Mouse (Mus musculus) MEL (cell line): ENCODE results near the gene Rgmb. TPM values are rescaled to one million over a fixed set of nuclear protein-coding genes. Genes with fewer than 3 reads are reported as not detected.

Experiments used
- DNase-seq: peaks from one replicate; pipeline ENCODE4 v3.0.0; 2011; ENCODE audit warnings: low read depth, low spot score
- H3K27ac ChIP-seq: 2 replicates; pipeline ENCODE4 v1.5.1; 2012; ENCODE audit warnings: low read depth, mild to moderate bottlenecking, control low read depth, low read length, moderate library complexity; ENCODE audit not compliant: control insufficient read depth
- H3K27me3 ChIP-seq, 2 experiments: fragments of 150-350 bp in 1 of 2; sonication (generic) in 1 of 2; 2 replicates each; pipeline ENCODE4 v1.6.1; 2012; ENCODE audit warnings: low read length in 2 of 2, mild to moderate bottlenecking in 2 of 2, improper control_type of control experiment in 1 of 2, moderate library complexity in 1 of 2; ENCODE audit not compliant: insufficient read depth in 2 of 2, control insufficient read depth in 1 of 2
- H3K36me3 ChIP-seq, 2 experiments: 2 replicates each; pipeline ENCODE4 v1.6.1; 2012 to 2014; ENCODE audit warnings: low read length in 2 of 2, improper control_type of control experiment in 1 of 2, inconsistent platforms in 1 of 2, mild to moderate bottlenecking in 1 of 2; ENCODE audit not compliant: insufficient read depth in 2 of 2, control insufficient read depth in 1 of 2
- H3K4me1 ChIP-seq, 2 experiments: fragments of 150-350 bp in 1 of 2; sonication (generic) in 1 of 2; 2 replicates each; pipeline ENCODE4 v1.6.1; 2012; ENCODE audit warnings: low read length in 2 of 2, improper control_type of control experiment in 1 of 2, mild to moderate bottlenecking in 1 of 2; ENCODE audit not compliant: insufficient read depth in 2 of 2, control insufficient read depth in 1 of 2
- H3K4me3 ChIP-seq, 2 experiments: fragments of 150-350 bp in 1 of 2; sonication (generic) in 1 of 2; 2 replicates each; pipeline ENCODE4 v1.5.1; 2012; ENCODE audit warnings: low read depth in 2 of 2, low read length in 2 of 2, mild to moderate bottlenecking in 2 of 2, moderate library complexity in 2 of 2, control low read depth in 1 of 2, improper control_type of control experiment in 1 of 2; ENCODE audit not compliant: control insufficient read depth in 1 of 2, insufficient read depth in 1 of 2
- H3K79me2 ChIP-seq: 2 replicates; pipeline ENCODE4 v1.6.1; 2012; ENCODE audit warnings: mild to moderate bottlenecking, low read length, moderate library complexity; ENCODE audit not compliant: control insufficient read depth, poor library complexity, insufficient read depth
- H3K9ac ChIP-seq: 2 replicates; pipeline ENCODE4 v1.6.1; 2012; ENCODE audit warnings: low read depth, mild to moderate bottlenecking, control low read depth, low read length, moderate library complexity; ENCODE audit not compliant: control insufficient read depth, poor library complexity, severe bottlenecking
- H3K9me3 ChIP-seq: fragments of 150-350 bp; sonication (generic); replicated peaks from 2 replicates; pipeline ENCODE4 v1.6.1; 2012; ENCODE audit warnings: mild to moderate bottlenecking, low read length, improper control_type of control experiment, moderate library complexity; ENCODE audit not compliant: insufficient read depth
- CHD1 ChIP-seq: IDR thresholded peaks from 2 replicates; pipeline ENCODE4 v1.6.1; 2012; ENCODE audit warnings: low read depth, mild to moderate bottlenecking, inconsistent platforms, low read length, improper control_type of control experiment
- CHD2 ChIP-seq: IDR thresholded peaks from 2 replicates; pipeline ENCODE4 v1.6.1; 2011; ENCODE audit warnings: low read length, improper control_type of control experiment
- CTCF ChIP-seq, 3 experiments: IDR thresholded peaks in 2 of 3; conservative IDR thresholded peaks in 1 of 3; 2 replicates each; pipeline ENCODE4 v1.5.1; 2011 to 2012; ENCODE audit warnings: low read length in 3 of 3, low read depth in 2 of 3, mild to moderate bottlenecking in 2 of 3, improper control_type of control experiment in 1 of 3, inconsistent platforms in 1 of 3, mixed read lengths in 1 of 3, moderate library complexity in 1 of 3; ENCODE audit not compliant: control insufficient read depth in 1 of 3, insufficient read depth in 1 of 3, poor library complexity in 1 of 3, severe bottlenecking in 1 of 3
- ELF1 ChIP-seq: IDR thresholded peaks from 2 replicates; pipeline ENCODE4 v1.6.1; 2014; ENCODE audit warnings: low read depth, mild to moderate bottlenecking, inconsistent platforms, low read length, improper control_type of control experiment, moderate library complexity
- EP300 ChIP-seq, 2 experiments: IDR thresholded peaks; 2 replicates each; pipeline ENCODE4 v1.6.1; 2011; ENCODE audit warnings: improper control_type of control experiment in 2 of 2, low read length in 2 of 2, low read depth in 1 of 2, mild to moderate bottlenecking in 1 of 2
- ETS1 ChIP-seq: IDR thresholded peaks from 2 replicates; pipeline ENCODE4 v1.6.1; 2012; ENCODE audit warnings: low read depth, mild to moderate bottlenecking, inconsistent platforms, low read length, improper control_type of control experiment, moderate library complexity
- GABPA ChIP-seq: IDR thresholded peaks from 2 replicates; pipeline ENCODE4 v1.6.1; 2012; ENCODE audit warnings: low read depth, mild to moderate bottlenecking, inconsistent platforms, low read length, improper control_type of control experiment, moderate library complexity
- HCFC1 ChIP-seq: IDR thresholded peaks from 2 replicates; pipeline ENCODE4 v1.6.1; 2012; ENCODE audit warnings: low read depth, mild to moderate bottlenecking, inconsistent platforms, low read length, improper control_type of control experiment, moderate library complexity
- KAT2A ChIP-seq: conservative IDR thresholded peaks from 2 replicates; pipeline ENCODE4 v1.6.1; 2012; ENCODE audit warnings: low read depth, low read length, improper control_type of control experiment, inconsistent platforms
- MAX ChIP-seq: IDR thresholded peaks from 2 replicates; pipeline ENCODE4 v1.6.1; 2011; ENCODE audit warnings: low read length, improper control_type of control experiment
- MAZ ChIP-seq: IDR thresholded peaks from 2 replicates; pipeline ENCODE4 v1.6.1; 2012; ENCODE audit warnings: low read depth, mild to moderate bottlenecking, inconsistent platforms, low read length, improper control_type of control experiment
- MEF2A ChIP-seq: IDR thresholded peaks from 2 replicates; pipeline ENCODE4 v1.6.1; 2014; ENCODE audit warnings: low read depth, mild to moderate bottlenecking, inconsistent platforms, low read length, improper control_type of control experiment; ENCODE audit not compliant: poor library complexity, insufficient replicate concordance, severe bottlenecking; ENCODE audit errors: extremely low read depth
- NELFE ChIP-seq: IDR thresholded peaks from 2 replicates; pipeline ENCODE4 v1.6.1; 2011; ENCODE audit warnings: low read depth, low read length, improper control_type of control experiment
- POLR2A ChIP-seq, 2 experiments: IDR thresholded peaks; 2 replicates each; pipeline ENCODE4 v1.6.1; 2011 to 2012; ENCODE audit warnings: low read length in 2 of 2, mild to moderate bottlenecking in 2 of 2, control low read depth in 1 of 2, improper control_type of control experiment in 1 of 2, low read depth in 1 of 2, moderate library complexity in 1 of 2; ENCODE audit not compliant: control insufficient read depth in 1 of 2, insufficient read depth in 1 of 2, poor library complexity in 1 of 2
- POLR2AphosphoS2 ChIP-seq: IDR thresholded peaks from 2 replicates; pipeline ENCODE4 v1.6.1; 2011; ENCODE audit warnings: low read length, improper control_type of control experiment
- RCOR1 ChIP-seq: IDR thresholded peaks from 2 replicates; pipeline ENCODE4 v1.6.1; 2012; ENCODE audit warnings: low read depth, mild to moderate bottlenecking, inconsistent platforms, low read length, improper control_type of control experiment
- SIN3A ChIP-seq: IDR thresholded peaks from 2 replicates; pipeline ENCODE4 v1.6.1; 2012; ENCODE audit warnings: low read length, improper control_type of control experiment, inconsistent platforms
- TAL1 ChIP-seq: IDR thresholded peaks from 2 replicates; pipeline ENCODE4 v1.6.1; 2012; ENCODE audit warnings: mild to moderate bottlenecking, inconsistent platforms, low read length, moderate library complexity, mixed read lengths
- TCF12 ChIP-seq: IDR thresholded peaks from 2 replicates; pipeline ENCODE4 v1.6.1; 2014; ENCODE audit warnings: low read depth, mild to moderate bottlenecking, inconsistent platforms, low read length, improper control_type of control experiment, moderate library complexity
- UBTF ChIP-seq: IDR thresholded peaks from 2 replicates; pipeline ENCODE4 v1.6.1; 2012; ENCODE audit warnings: low read depth, mild to moderate bottlenecking, inconsistent platforms, low read length, improper control_type of control experiment, moderate library complexity, borderline replicate concordance; ENCODE audit not compliant: insufficient read depth
- USF1 ChIP-seq: IDR thresholded peaks from 2 replicates; pipeline ENCODE4 v1.6.1; 2014; ENCODE audit warnings: low read depth, mild to moderate bottlenecking, inconsistent platforms, low read length, improper control_type of control experiment, moderate library complexity
- USF2 ChIP-seq, 2 experiments: IDR thresholded peaks; 2 replicates each; pipeline ENCODE4 v1.6.1; 2011 to 2012; ENCODE audit warnings: improper control_type of control experiment in 2 of 2, low read length in 2 of 2, borderline replicate concordance in 1 of 2, inconsistent platforms in 1 of 2, low read depth in 1 of 2, mild to moderate bottlenecking in 1 of 2; ENCODE audit not compliant: insufficient read depth in 1 of 2
- ZC3H11A ChIP-seq: IDR thresholded peaks from 2 replicates; pipeline ENCODE4 v1.6.1; 2012; ENCODE audit warnings: low read depth, mild to moderate bottlenecking, inconsistent platforms, low read length, improper control_type of control experiment
- ZKSCAN1 ChIP-seq: IDR thresholded peaks from 2 replicates; pipeline ENCODE4 v1.6.1; 2012; ENCODE audit warnings: low read depth, mild to moderate bottlenecking, inconsistent platforms, low read length, improper control_type of control experiment, moderate library complexity
- polyA plus RNA-seq, 2 experiments: library from polyadenylated mRNA; stranded (reverse) in 1 of 2; unstranded in 1 of 2; fragments of >175 nt in 1 of 2; fragments of >200 nt in 1 of 2; gene quantifications; 2 replicates each; pipeline versions ENCODE4 v1.2.1 to v1.2.4; 2012; ENCODE audit warnings: low replicate concordance in 2 of 2, low read depth in 1 of 2; ENCODE audit not compliant: insufficient read length in 2 of 2, insufficient read depth in 1 of 2, missing spikeins in 1 of 2
- total RNA-seq: library from RNA; depleted of rRNA; stranded (reverse); fragments of 300-350 nt; gene quantifications from 2 replicates; pipeline ENCODE4 v1.2.3, GENCODE M21; 2012

Rgmb gene
- total and polyA plus RNA-seq, 3 experiments = not detected

DNA sequence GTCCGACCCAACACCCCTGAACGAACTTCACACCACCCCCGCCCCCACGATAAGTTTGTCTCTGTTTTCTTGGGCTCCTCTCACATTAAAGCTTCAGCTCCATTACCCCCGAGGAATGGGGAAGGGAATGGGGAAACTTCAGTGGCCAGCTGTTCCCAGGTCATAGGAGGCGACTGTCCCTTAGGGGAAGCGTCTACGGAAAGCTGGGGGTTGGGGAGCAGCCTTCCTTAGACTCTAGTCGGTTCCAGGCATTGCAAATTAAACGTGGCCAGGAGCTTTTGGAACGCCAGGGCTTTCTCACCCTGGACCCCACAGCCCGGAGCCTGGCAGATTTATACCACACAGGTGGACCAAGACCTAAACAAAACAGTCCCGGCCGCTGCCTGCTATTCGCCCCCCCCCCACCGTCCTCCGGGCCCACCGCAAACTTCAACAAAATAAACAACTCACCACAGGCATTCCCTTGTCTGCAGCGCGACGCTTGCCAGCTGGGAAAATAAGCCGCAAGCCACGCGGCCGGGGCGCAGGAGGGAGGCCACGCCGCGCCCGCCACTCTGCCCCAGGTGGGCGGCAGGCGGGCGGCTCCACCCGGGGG is 571 bp downstream of the Rgmb start:
- no peak overlapping the region for H3K9ac ChIP-seq
- H3K4me1 ChIP-seq = no peaks in the 10 kb centered on the region
- DNase-seq = no peak
- no peaks in the 10 kb centered on the region for H3K79me2 ChIP-seq
- TF ChIP-seq CTCF (IDR thresholded peaks at IDR 0.05 in 2 of 3, conservative IDR thresholded peaks at IDR 0.05 in 1 of 3; ENCODE audit: control insufficient read depth in 1 of 3, insufficient read depth in 1 of 3, low read depth in 2 of 3, low read length in 3 of 3, poor library complexity in 1 of 3, severe bottlenecking in 1 of 3) = no peak
- TF ChIP-seq KAT2A = no peak
- no peak for TF ChIP-seq POLR2A (IDR thresholded peaks at IDR 0.05; ENCODE audit: control insufficient read depth in 1 of 2, insufficient read depth in 1 of 2, low read depth in 1 of 2, low read length in 2 of 2, poor library complexity in 1 of 2)
- TF ChIP-seq USF1 = no peak
- no peak for TF ChIP-seq SIN3A
- TF ChIP-seq GABPA = no peak
- no peak for TF ChIP-seq HCFC1
- no peak for TF ChIP-seq CHD1
- TF ChIP-seq MEF2A = no peak
- TF ChIP-seq MAZ = no peak
- TF ChIP-seq NELFE = no peak
- no peak for TF ChIP-seq ETS1
- TF ChIP-seq USF2 (IDR thresholded peaks at IDR 0.05; ENCODE audit: borderline replicate concordance in 1 of 2, insufficient read depth in 1 of 2, low read depth in 1 of 2, low read length in 2 of 2) = no peak
- no peak for TF ChIP-seq ZKSCAN1
- no peak for TF ChIP-seq MAX
- no peak for TF ChIP-seq RCOR1
- no peaks in the 10 kb centered on the region for H3K27me3 ChIP-seq
- H3K36me3 ChIP-seq = no peaks in the 10 kb centered on the region
- H3K27ac ChIP-seq = no peak overlapping the region
- H3K4me3 ChIP-seq = no peak overlapping the region
- H3K9me3 ChIP-seq = no peaks in the 10 kb centered on the region

DNA sequence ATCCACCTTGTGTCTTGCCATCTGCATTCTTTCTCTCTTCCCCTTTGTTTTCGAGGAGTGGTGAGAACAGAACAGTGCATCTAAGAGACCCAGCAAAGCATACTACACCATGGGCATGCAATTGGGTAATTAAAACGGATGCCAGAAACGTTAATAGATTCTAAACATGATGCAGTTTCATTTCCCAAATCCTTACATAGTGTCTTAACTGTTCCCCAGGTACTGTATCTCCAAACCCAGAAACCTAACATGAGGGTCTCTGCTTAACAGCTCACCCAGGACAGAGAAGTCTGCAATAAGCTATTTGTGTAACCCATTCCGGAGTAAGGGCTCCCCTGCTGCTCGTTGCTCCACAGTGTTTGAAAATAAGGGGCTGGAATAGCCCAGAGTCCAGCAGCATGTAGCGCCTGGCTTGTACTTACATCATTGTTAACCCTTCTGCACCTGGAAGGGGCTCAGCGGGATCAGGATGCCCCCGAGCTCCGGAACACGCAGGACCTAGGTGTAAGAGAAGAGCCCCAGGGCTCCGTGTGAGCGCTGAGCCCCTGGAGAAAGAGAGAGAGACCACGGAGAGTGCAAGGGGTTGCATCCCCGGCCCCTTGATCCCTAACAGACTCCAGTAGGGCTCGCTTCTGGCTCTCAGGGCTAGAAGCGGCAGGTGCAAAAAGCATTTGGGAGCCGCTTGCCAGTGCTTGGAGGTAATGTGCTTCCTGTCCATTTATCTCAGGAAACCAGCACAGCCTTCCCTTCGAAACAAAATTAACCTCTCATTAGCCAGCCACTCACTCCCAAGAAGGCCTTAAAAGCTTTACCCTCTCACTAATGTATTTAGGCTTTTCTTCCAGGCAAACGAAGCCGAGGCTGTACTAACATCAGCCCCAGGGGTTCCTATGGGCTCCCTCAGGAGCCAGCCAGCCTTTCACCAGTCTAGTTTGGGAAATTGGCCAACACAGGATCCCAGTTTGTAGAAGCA is 1.4 kb downstream of the Rgmb start:
- H3K27me3 ChIP-seq = no peaks in the 10 kb centered on the region
- no peak overlapping the region for H3K9ac ChIP-seq
- H3K4me3 ChIP-seq = no peak overlapping the region
- H3K79me2 ChIP-seq = no peaks in the 10 kb centered on the region
- DNase-seq = no peak
- no peaks in the 10 kb centered on the region for H3K9me3 ChIP-seq
- no peaks in the 10 kb centered on the region for H3K4me1 ChIP-seq
- TF ChIP-seq ETS1 (no peak), ZC3H11A (no peak), CHD2 (no peak), EP300 (IDR thresholded peaks at IDR 0.05; ENCODE audit: low read depth in 1 of 2, low read length in 2 of 2) (no peak), ELF1 (no peak), USF2 (IDR thresholded peaks at IDR 0.05; ENCODE audit: borderline replicate concordance in 1 of 2, insufficient read depth in 1 of 2, low read depth in 1 of 2, low read length in 2 of 2) (no peak), POLR2AphosphoS2 (no peak), TCF12 (no peak), TAL1 (no peak), CTCF (IDR thresholded peaks at IDR 0.05 in 2 of 3, conservative IDR thresholded peaks at IDR 0.05 in 1 of 3; ENCODE audit: control insufficient read depth in 1 of 3, insufficient read depth in 1 of 3, low read depth in 2 of 3, low read length in 3 of 3, poor library complexity in 1 of 3, severe bottlenecking in 1 of 3) (no peak), NELFE (no peak), MAZ (no peak), UBTF (no peak), CHD1 (no peak)
- no peak overlapping the region for H3K27ac ChIP-seq
- H3K36me3 ChIP-seq = no peaks in the 10 kb centered on the region
